Mouse (Mus musculus): ENCODE measurements around the gene Eml1.

DNA sequence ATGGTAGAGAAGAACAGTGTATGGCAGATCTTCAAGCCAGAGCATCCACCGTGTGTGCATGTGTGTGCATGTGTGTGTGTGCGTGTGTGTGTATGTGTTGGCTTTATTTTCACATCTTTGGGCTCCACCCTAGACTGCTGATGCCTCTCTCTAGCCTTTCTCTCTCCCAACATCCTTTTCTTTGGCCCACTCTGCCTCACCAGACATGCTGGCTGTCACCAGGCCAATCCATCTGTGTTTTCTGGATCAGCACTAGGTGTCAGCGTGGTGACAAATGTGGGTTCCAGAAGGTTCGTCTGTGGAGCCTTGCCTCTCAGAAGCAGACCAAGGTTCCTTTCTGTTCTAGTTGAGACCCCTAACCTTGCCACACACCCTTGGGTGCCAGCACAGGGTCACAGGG, 84.2 kb downstream of the Eml1 start:
- TF ChIP-seq CTCF (IDR thresholded peaks at IDR 0.05; ENCODE audit: low read depth, low read length), result no peak
- no peak for TF ChIP-seq POLR2A (IDR thresholded peaks at IDR 0.05; ENCODE audit: insufficient read depth, low read length)
- no peak for TF ChIP-seq EP300 (IDR thresholded peaks at IDR 0.05; ENCODE audit: insufficient read depth, low read depth, low read length)

All from ES-Bruce4 (cell line).